ENCODE assay signal across 23 mouse cellular contexts in the genomic region with DNA sequence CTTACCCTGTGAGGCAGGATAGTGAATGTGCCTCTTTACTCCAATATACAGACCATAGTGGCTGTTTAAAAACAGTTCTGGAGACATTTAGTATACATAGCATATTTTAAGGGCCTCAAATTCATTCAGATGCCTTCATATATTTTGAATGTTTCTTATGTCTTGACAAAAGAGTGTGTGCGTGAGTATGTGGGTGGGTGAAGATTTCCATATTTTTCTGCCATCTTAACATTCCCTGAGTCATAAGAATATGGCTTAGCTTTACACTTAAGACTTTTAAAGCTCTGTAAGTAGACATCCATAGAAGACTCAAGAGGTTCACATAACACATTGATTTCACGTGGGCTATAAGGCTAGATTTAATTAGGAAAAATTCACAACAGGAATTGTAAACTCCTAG.
A peak's percentile ranks its signal among the peaks of the same experiment; 100 is the strongest.
DNase-seq lines count a peak whose midpoint lies in the region; ATAC-seq lines count a peak whose summit lies in the region.
"Had no signal": no experiment of that assay in that cellular context is flagged by ENCODE, and none has a peak within 500 bp of the region (broad histone marks: within the 10 kb centered on the region; RNA-seq: fewer than 3 reads in every experiment).

No protein-coding gene starts in this region.

- no peaks in the 10 kb centered on the region for H3K27me3 ChIP-seq in forebrain, embryonic 12.5 days
- H3K27me3 ChIP-seq: CH12.LX, Patski had no signal

- no peak overlapping the region for H3K9ac ChIP-seq in forebrain, embryonic 12.5 days

- no peak overlapping the region for H3K4me3 ChIP-seq in forebrain, embryonic 12.5 days (replicated peaks)

- no peak overlapping the region for H3K27ac ChIP-seq in forebrain, embryonic 12.5 days

- H3K4me1 ChIP-seq in forebrain, embryonic 12.5 days: no peaks in the 10 kb centered on the region

- no peak for DNase-seq in frontal cortex, postnatal 14 days (ENCODE audit: low spot score in 2 of 2)
- peak; percentile 14 for DNase-seq in right cerebral cortex, adult 18-20 months
- no peak for DNase-seq in right cerebral cortex, postnatal 10 days (ENCODE audit: low spot score in 2 of 2)
- DNase-seq in brain, adult 2 months (ENCODE audit: low read depth, low spot score): peak; percentile 58
- peak; percentile 55 for DNase-seq in telencephalon, adult 2 months (ENCODE audit: low read depth, low spot score)
- DNase-seq in neural tube, embryonic 10.5 days (ENCODE audit: extremely low spot score, low spot score): no peak
- DNase-seq: adrenal gland, adult 2 months; adrenal gland, adult 8-10 months; adrenal gland, postnatal 10 days; adrenal gland, postnatal 14 days; adrenal gland, postnatal 25 days; adrenal gland, postnatal 36 days; B cell, adult 2 months; cerebellum, adult 11 months; cerebellum, adult 11-12 months; cerebellum, adult 18-20 months had no signal

- no peak overlapping the region for H3K4me2 ChIP-seq in forebrain, embryonic 12.5 days

- H3K36me3 ChIP-seq in forebrain, embryonic 12.5 days (replicated peaks): no peaks in the 10 kb centered on the region
- H3K36me3 ChIP-seq: G1E had no signal

- peak; percentile 93 for ATAC-seq in frontal cortex, adult (ENCODE audit: low TSS enrichment)
- no peak for ATAC-seq in forebrain, embryonic 12.5 days (ENCODE audit: low FRiP score)
- ATAC-seq: activated CD4-positive, CD25-positive, alpha-beta regulatory T cell, adult 4 months; CD4-positive, CD25-positive, alpha-beta regulatory T cell, adult 4 months; Patski had no signal

- H3K9me3 ChIP-seq in forebrain, embryonic 12.5 days: no peaks in the 10 kb centered on the region
- H3K9me3 ChIP-seq: G1E had no signal

- 86% methylated on average over 2 of the region's 2 CpGs for WGBS in forebrain, embryonic 12.5 days

Comparison
In these comparisons a context has a peak if more than half of its experiments do, and no peak if none do; other contexts are left out.
1. DNase-seq: peak in right cerebral cortex, adult 18-20 months (single experiment), brain, adult 2 months (single experiment) and telencephalon, adult 2 months (single experiment); none in frontal cortex, postnatal 14 days (0 of 2), right cerebral cortex, postnatal 10 days (0 of 2) and neural tube, embryonic 10.5 days (single experiment).